Mouse (Mus musculus) kidney, adult 2 months (tissue): Measurements from ENCODE around the gene Rpl13a. TPM values are rescaled to one million over a fixed set of nuclear protein-coding genes. Genes with fewer than 3 reads are reported as not detected.

Source experiments
- DNase-seq: peaks from one replicate; pipeline ENCODE4 v3.0.0; 2021
- H3K27ac ChIP-seq: fragments of 200-500 bp; 2 replicates; pipeline ENCODE4 v1.5.1; 2012; ENCODE audit warnings: low read depth, low read length, control low read depth, inconsistent platforms; ENCODE audit not compliant: insufficient read depth
- H3K27me3 ChIP-seq: fragments of 200-500 bp; replicated peaks from 2 replicates; pipeline ENCODE4 v1.6.1; 2012; ENCODE audit warnings: mild to moderate bottlenecking, moderate library complexity, low read length, inconsistent platforms; ENCODE audit not compliant: control insufficient read depth, insufficient read depth
- H3K36me3 ChIP-seq: fragments of 200-500 bp; 2 replicates; pipeline ENCODE4 v1.6.1; 2012; ENCODE audit warnings: mild to moderate bottlenecking, moderate library complexity, low read length, inconsistent platforms; ENCODE audit not compliant: control insufficient read depth, insufficient read depth
- H3K4me1 ChIP-seq: fragments of 200-500 bp; 2 replicates; pipeline ENCODE4 v1.6.1; 2011; ENCODE audit warnings: low read length; ENCODE audit not compliant: control insufficient read depth, insufficient read depth
- H3K4me3 ChIP-seq: fragments of 200-500 bp; 2 replicates; pipeline ENCODE4 v1.5.1; 2011; ENCODE audit warnings: mild to moderate bottlenecking, low read depth, low read length, control low read depth; ENCODE audit not compliant: insufficient read depth
- CTCF ChIP-seq: fragments of 200-500 bp; conservative IDR thresholded peaks from 2 replicates; pipeline ENCODE4 v1.5.1; 2011; ENCODE audit warnings: low read depth, mild to moderate bottlenecking, control low read depth, low read length, moderate library complexity, mixed read lengths; ENCODE audit not compliant: insufficient read depth, insufficient read length
- POLR2A ChIP-seq: fragments of 200-500 bp; IDR thresholded peaks from one replicate; pipeline ENCODE4 v1.6.1; 2011; ENCODE audit warnings: low read depth, low read length, control low read depth
- WGBS: fragments of 180-500 bp; shearing (Covaris S2); methylation state at CpG from one replicate; pipeline ENCODE4 v1.1.7; 2018; 5-methylcytosine and 5-hydroxymethylcytosine counted together
- polyA plus RNA-seq: library from polyadenylated mRNA; depleted of rRNA; stranded (reverse); fragments of >200 nt; gene quantifications from 2 replicates; pipeline ENCODE4 v1.2.3, GENCODE M21; 2012

Rpl13a gene
- polyA plus RNA-seq, 1 experiment, result 1,360 TPM

DNA sequence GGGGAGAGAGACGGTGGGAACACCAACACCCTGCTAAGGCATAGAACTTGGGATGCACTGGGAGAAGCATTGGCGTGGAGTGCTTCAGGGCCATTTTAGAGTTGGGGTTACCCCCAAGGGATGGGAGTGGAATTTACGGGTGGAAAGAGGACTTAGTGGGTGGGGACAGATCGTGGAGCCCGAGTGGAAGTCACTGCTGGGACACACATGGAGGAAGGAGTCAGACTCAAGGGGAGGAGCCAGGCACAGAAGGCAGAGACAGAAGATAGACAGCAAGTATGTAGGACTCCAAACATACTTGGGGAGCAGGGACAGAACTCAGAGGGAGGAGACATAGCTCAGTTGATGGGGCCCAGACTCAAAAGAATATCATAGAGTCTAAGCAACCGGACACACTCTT lies 34.0 kb upstream of the Rpl13a start:
- 25% methylated on average over 6 of the region's 6 CpGs for WGBS

DNA sequence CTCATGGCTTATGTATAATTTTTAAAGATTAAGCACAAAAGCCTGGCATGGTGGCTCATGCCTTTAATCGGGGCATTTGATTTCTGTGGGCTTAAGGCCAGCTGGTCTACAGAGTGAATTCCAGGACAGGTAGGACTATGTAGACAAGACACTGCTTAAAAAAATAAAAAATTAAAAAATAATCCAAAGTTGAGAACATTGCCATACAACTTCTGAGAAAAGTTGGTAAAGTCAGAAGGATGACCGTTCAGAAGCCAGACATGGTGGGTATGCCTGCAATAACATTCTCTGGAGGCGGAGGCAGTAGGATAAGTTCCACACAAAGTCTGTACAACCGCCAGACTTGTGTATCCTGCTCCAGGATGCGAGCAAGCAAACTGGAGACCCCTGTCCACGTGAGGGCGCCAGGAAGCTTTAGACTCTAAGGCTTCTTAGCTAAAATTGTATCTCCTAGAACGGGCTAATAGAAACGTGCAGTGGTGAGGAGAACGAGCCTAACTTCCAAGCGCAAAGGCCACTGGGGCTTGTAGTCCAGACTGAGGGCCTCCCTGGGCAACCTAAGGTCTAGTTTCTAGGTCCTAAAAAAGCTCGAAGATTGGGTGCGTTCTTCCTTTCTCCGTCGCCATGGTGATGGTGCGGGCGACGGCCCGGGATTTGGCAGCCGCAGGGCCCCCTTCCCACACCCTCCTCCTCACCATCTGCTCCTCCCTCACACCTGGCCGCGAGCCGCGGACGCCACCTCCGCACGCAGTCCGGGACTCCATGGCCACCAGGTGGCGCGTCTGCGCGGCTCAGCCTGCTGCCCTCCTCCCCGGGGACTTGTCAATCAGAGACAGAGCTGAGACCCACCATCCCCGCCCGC lies 33.3 kb upstream of the Rpl13a start:
- 3% methylated on average over 35 of the region's 35 CpGs for WGBS
- no peaks in the 10 kb centered on the region for H3K36me3 ChIP-seq
- H3K27me3 ChIP-seq, result no peaks in the 10 kb centered on the region
- peak overlapping the region; percentile 38 for H3K4me3 ChIP-seq
- DNase-seq, result peak; percentile 91
- TF ChIP-seq CTCF (peak; percentile 79), POLR2A (no peak)
- H3K27ac ChIP-seq, result no peak overlapping the region
- H3K4me1 ChIP-seq, result no peaks in the 10 kb centered on the region; the same call in 1 of the 2 replicates

More for the DNA sequence above, 34.0 kb upstream of the Rpl13a start:
- Histone ChIP-seq H3K27me3 (no peaks in the 10 kb centered on the region), H3K27ac (no peak overlapping the region), H3K36me3 (no peaks in the 10 kb centered on the region), H3K4me3 (no peak overlapping the region), H3K4me1 (no peaks in the 10 kb centered on the region; the same call in 1 of the 2 replicates)
- TF ChIP-seq POLR2A (no peak), CTCF (no peak)
- DNase-seq, result no peak

DNA sequence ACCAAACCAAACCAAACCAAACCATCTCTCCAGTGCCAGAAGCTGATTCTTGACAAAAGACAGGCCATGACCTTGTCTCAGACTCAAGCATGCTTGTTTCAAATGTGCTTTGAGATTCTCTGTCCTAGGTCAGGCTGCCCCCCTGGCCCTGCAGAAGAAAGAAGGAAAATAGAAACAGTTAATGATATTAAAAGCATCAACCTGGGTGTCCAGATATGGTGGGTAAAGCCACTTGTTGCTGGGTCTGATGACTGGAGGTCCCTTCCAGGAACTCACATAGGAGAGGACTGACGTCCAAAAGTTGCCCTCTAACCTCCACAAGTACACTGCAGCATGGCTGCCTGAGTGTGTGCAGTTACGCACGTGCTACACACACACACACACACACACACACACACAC lies 32.3 kb upstream of the Rpl13a start:
- Histone ChIP-seq H3K4me1 (no peaks in the 10 kb centered on the region; the same call in 1 of the 2 replicates), H3K27me3 (no peaks in the 10 kb centered on the region), H3K36me3 (no peaks in the 10 kb centered on the region), H3K27ac (no peak overlapping the region), H3K4me3 (no peak overlapping the region)
- 80% methylated on average over 3 of the region's 3 CpGs for WGBS
- DNase-seq, result no peak
- no peak for TF ChIP-seq POLR2A
- TF ChIP-seq CTCF, result no peak

DNA sequence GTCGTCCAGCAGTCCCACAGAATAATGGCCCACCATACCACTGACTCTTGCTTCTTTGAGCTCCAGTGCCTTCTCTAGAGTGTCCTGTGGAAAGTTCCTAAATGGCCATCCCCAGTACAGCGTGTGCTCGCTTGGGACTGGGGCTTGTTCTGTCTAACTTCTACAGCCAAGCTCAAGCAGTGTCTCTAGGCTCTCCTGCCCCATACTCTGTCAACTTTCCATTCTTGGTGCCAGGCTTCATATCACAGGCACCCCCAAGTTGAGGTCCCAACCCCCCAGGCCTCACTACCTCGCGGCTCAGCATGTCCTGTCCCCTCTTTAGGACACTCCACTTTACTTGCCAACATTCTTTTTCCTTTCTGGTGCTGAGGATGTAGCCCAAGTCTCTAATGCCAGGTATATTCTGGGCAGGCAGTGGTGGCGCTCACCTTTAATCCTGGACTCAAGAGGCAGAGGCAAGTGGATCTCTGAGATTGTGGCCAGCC lies 31.8 kb upstream of the Rpl13a start:
- no peaks in the 10 kb centered on the region for H3K27me3 ChIP-seq
- no peak overlapping the region for H3K4me3 ChIP-seq
- no peak overlapping the region for H3K27ac ChIP-seq
- no peaks in the 10 kb centered on the region; the same call in 1 of the 2 replicates for H3K4me1 ChIP-seq
- no peak for DNase-seq
- 98% methylated on average over 6 of the region's 6 CpGs for WGBS
- H3K36me3 ChIP-seq, result no peaks in the 10 kb centered on the region
- TF ChIP-seq CTCF (no peak), POLR2A (no peak)

DNA sequence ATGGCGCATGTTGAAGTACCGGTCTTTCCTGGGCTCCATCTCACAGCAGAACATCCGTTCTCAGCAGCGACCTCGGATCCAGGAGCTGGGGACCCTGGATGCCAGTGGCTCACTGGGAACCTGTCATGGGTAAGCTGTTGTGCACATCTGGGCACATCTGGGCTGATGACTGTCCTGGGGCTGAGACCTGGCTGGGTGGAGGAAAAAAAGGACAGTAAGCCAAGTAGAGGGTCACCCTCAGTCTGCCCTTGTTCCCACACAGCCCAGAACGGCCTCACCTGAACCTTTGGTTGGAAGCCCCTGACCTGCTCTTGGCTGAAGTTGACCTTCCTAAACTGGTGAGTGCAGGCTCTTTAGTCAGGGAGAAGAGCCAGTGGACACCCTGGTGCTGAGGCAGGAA lies 30.4 kb upstream of the Rpl13a start:
- TF ChIP-seq POLR2A (no peak), CTCF (no peak)
- Histone ChIP-seq H3K4me3 (no peak overlapping the region), H3K27ac (no peak overlapping the region), H3K4me1 (no peaks in the 10 kb centered on the region; the same call in 1 of the 2 replicates), H3K27me3 (no peaks in the 10 kb centered on the region), H3K36me3 (no peaks in the 10 kb centered on the region)
- DNase-seq, result no peak
- 88% methylated on average over 6 of the region's 6 CpGs for WGBS

DNA sequence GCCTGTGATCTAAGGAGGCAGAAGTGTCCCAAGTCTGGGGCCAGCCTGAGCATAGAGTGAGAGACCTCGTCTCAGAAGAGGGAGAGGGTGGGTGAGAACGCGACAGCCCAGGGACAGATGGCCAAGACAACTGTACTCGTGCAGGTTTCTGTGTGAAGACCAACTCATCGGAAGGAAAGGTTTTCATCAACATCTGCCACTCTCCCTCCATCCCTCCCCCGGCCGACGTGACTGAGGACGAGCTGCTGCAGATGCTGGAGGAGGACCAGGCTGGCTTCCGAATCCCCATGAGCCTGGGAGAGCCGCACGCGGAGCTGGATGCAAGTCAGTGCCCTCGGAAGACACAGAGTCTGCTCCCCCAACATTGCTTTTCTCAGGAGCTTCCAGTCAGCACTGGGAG lies 28.9 kb upstream of the Rpl13a start:
- no peak overlapping the region for H3K4me3 ChIP-seq
- no peaks in the 10 kb centered on the region; the same call in 1 of the 2 replicates for H3K4me1 ChIP-seq
- TF ChIP-seq CTCF, result no peak
- TF ChIP-seq POLR2A, result no peak
- H3K27ac ChIP-seq, result no peak overlapping the region
- 87% methylated on average over 14 of the region's 14 CpGs for WGBS
- H3K36me3 ChIP-seq, result no peaks in the 10 kb centered on the region
- DNase-seq, result no peak
- no peaks in the 10 kb centered on the region for H3K27me3 ChIP-seq

DNA sequence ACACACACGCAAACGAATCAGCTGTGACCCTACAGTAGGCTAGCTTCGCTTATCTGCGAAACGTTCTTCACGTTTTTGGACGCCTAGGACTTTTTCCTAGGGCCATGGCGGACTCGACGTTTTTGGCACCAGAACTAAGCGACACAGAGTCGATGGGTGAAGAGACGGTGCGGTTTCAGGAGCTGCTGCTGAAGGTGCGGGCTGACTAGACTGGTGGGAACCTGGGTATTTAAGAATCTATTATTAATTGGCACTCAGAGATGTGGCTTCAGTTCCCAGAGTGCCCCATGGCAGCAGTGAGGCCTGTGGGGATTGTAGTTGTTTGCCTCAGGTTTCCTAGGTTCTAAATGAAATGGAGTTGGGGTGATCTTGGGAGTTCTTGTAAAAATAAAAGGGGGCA lies 27.6 kb upstream of the Rpl13a start:
- no peak overlapping the region for H3K4me3 ChIP-seq
- DNase-seq, result no peak
- 94% methylated on average over 15 of the region's 15 CpGs for WGBS
- TF ChIP-seq CTCF, result no peak
- no peak for TF ChIP-seq POLR2A
- H3K36me3 ChIP-seq, result no peaks in the 10 kb centered on the region
- H3K4me1 ChIP-seq, result no peaks in the 10 kb centered on the region
- H3K27me3 ChIP-seq, result no peaks in the 10 kb centered on the region
- H3K27ac ChIP-seq, result no peak overlapping the region
